Mouse (Mus musculus): ENCODE results near the gene Paxbp1.

Paxbp1 gene

DNA sequence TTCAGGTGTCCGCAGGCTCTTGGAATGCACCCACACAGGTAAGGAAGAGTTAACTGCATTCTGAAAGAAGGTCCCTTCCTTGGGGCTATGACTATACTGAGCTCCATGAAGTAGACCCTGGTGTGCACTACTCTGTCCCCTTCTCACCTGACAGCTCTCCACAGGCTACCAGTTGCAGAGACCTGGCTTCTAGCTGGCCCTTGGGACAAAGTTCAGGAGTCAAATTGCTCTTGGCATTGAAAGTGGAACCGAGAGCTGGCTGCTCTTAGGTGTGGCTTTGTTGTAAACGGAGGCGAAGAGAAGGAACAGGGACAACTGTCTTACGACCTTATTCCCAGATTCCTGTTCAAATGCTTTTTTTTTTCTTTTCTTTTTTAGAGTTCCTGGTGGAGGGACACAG lies 10.8 kb upstream of the Paxbp1 start:
- DNase-seq (ENCODE audit: low read depth), result no peak

DNA sequence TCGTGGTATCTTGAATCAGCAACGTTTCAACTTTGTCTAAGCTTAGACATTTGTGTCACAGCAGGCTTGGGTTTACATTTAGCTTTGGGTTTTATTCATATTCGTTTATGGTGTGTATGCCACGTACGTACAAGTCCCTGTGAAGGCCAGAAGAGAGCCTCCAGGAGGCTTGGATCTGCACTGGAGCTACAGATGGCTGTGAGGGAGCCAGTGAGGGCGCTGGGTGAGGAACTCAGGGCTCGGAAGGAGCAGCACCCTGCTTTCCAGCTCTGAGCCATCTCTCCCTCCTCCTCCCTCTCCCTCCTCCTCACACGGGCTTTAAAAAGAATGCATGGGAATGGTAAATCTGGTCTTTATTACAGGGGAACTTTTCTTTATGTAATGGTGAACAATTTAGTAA lies 9.3 kb upstream of the Paxbp1 start:
- DNase-seq (ENCODE audit: low read depth), result no peak

DNA sequence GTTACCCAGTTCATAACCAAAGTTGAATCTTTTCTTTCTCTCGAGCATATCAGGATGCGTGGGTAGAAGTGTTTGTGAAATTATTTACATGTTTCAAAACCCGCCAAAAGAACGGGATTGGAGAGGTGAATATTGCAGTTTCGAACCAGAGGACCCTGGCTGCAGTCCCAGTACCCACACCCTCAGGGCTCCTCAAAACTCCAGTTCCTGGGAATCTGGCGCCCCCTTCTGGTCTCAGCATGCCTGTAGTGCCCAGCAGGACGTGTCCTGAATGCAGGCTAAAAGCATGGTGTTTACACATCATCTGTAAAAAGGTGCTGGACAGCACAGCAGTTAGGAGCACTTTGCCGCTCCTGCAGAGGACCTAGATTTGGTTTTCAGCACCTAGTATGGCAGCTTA lies 1.2 kb upstream of the Paxbp1 start:
- peak; percentile 82 for DNase-seq (ENCODE audit: low read depth)

DNA sequence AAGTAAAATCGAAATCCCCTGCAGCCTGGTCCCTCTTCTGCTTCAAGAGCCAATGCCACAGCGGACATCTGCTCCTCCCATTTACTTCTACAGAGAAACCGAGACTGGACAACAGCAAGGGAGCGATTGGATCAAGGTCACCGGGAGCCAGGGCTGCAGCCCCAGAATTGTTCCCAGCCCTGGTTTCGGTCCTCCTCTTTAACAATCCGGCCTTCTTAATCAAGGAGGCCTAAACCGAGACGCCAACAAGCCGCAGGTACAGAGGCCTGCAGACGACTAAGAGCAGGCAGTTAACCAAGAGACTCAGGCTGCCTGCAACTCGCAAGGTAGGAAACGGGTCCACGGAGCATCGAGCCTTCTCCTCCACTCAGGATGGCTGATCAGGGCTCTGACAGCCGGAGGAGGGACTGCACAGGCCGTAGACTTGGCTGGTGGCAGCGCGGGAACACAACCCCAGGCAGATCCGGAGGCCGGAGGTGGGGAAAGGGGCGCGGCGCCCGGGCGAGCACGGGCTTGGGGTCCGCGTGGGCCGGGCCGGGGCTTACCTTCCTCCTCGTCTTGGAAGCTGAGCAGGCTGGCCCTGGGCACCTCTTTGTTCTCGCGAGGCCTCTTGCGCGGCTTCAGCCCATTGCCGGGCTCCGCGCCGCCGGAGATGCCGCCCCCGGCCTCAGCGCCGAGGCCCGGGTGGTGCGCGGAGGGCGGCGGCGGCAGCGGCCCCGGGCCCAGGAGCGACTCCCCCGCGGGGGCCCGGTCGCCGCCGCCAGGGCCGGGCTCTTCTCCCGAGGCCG lies 688 bp downstream of the Paxbp1 start:
- DNase-seq (ENCODE audit: low read depth), result peak; percentile 81

DNA sequence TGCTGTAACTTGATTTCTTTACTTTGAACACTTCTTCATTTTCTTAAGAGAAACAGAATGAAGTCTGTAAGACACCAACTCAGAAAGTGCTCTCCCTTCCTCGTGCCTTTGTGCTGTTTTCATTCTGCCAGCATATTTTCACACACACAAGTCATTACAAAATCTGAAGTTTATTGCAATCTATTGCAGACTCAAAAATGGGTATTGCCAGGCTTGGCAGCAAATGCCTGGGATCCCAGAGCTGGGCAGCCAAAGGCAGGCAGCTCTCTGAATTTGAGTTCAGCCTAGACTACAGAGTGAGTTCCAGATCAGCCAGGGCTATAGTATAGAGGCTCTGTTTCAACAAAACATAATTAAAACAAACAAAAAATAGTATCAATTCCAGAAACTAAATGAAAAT lies 1.7 kb downstream of the Paxbp1 start:
- DNase-seq (ENCODE audit: low read depth), result no peak

DNA sequence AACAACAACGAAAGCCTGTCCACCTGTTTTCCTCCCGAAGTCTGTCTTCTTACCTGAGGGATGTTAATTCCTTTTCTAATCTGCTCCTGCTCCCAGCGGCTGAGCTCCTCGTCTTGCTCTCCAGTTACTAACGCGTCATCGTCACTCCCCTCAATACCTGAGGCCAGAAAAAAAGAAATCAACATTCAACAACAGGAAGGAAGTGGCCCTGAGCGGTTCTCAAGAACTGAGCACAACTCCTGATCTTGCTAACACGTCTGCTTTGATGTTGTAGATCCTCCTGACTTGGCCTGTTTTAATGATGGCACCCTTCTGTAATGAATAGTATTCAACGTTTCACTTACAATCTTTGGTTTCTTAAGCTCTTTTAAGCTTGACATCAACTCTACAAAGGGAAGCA lies 8.5 kb downstream of the Paxbp1 start:
- peak; percentile 51 for DNase-seq (ENCODE audit: low read depth)

DNA sequence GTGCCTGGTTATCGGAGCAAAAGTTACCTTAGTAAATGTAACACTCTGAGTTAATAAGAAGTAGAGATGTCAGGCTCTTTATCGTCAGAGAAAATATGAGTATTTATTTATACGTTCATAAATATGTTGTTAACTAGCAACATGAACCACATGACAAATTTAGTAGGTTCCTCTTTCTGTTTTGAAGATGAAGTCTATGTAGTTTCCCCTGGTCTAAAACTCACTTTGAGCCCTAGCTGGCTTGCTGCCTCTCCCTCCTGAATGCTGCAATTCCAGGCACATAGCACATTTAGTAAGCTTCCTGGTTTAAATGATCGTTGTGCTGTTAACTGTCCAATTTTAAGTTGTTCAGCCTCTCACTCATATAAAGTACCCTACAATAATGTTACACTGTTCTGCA lies 13.6 kb downstream of the Paxbp1 start:
- no peak for DNase-seq (ENCODE audit: low read depth)

DNA sequence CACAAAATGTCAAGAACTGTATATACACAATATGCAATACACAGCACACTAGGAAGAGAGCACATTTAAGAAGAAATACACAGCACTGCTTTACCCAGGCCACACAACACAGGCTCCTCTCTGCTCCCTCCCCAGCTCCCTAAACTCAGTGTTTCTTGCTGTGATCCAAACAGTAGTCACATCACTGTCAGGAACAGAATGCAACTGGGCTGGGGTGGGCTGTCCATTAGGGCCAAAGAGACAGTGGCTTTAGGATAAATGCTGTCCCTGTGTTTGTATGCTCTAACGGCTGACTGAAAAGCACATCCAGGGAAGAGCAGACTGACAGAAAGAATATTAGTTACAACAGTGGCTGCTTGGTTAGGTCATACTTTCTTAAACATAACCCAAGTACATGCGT lies 14.4 kb downstream of the Paxbp1 start:
- no peak for DNase-seq (ENCODE audit: low read depth)

DNA sequence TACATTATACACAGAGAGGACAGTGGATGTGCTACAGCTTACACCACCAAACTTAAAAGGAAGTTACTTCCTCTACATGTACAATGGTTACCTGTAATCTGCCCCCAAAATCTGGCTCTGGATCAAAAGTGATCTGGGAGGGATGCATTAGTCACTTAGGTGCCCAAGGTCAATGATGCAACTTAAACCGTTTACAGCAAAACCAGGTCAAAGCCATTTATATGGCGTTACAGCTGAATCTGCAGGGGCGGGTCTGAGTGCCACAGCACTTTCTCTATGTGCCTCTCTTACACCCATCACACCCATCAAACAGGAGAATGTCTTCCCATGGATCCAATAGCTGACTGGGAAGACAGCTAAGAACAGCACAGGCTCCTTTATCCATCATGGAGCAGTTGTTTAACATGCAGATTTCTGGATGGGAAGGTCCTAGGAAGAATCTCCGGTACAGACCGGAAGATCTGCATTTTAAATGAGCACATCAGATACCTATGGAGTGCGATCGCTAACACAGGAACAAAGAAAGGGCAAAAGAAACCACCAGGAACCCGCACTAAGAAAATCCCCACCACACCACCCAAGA lies 15.1 kb downstream of the Paxbp1 start:
- DNase-seq (ENCODE audit: low read depth), result no peak

DNA sequence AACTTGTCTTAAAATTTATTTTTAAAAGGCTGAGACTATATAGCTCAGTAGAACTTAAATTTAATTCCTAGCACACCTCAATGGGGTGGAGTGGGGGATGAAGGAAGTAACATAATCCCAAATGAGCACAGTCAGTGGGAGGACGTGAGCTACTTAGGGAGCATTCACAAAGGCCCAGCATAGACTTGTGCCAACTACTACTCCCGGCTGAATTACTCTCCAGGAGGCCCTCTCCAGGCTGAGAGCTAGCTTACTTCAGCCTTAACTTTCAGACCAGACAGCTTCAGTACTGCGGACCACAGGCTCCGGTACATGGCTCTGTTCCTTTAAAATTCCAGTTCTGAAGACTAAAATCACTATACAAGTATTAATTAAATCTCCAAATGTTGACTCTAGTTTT lies 18.1 kb downstream of the Paxbp1 start:
- no peak for DNase-seq (ENCODE audit: low read depth)

DNA sequence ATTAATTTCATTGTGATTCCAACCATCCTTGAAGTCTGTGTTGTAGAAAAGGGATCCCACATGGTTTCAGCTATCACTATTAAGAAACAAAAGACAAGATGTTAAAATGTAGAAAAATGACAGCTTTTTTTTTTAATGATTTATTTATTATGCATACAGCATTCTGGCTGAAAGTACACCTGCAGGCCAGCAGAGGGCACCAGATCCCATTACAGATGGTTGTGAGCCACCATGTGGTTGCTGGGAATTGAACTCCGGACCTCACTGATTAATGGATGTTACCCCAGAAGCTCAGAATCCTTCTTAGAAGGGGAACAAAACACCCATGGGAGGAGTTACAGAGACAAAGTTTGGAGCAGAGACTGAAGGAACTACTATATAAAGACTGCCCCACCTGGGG lies 21.0 kb downstream of the Paxbp1 start:
- peak; percentile 60 for DNase-seq (ENCODE audit: low read depth)

DNA sequence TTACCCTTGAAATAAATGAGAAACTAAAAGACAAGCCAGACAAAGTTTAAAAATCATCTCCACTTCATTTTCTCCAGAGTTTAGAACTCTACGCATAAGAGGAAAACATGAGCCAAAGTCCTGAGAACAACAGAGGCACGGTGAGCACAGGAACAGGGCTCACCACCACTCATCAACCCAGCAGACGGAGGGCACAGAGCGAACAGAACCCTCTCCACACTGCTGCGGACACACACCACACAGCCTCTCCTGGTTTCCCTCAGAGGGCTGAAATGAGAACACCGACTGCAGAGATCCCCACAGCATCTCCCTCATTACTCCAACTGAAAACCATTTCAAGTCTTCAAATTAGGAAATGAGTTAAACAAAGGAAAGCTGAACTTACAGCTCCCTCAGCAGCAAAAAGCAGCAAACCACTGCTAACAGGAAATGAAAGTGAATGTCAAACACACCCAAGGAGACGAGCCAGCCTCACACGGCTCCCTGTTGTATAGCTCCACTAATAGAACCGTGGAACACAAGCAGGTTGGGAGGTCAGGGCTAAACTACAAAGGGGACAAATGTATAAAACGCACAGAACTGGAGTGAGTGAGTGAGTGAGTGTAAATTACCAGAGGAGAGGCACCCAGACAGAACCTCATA lies 23.4 kb downstream of the Paxbp1 start:
- no peak for DNase-seq (ENCODE audit: low read depth)

DNA sequence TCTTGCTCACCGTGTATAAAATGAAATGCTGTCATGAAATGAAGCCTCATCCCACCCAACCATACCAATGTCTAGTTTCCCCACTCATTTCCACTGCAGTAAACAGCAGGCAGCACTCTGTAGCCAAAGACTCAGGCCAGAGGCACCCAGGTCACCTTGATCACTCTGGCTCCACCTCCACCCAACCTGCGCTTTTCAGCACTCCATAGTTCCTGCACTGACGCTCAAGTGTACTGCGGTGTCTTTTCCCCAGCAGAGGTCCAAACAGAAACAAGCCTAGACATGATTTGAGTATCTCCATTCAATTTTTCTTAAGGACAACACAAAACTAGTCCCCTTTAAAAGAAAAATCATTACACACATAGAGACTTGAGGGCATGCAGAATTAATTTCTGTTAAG lies 24.9 kb downstream of the Paxbp1 start:
- no peak for DNase-seq (ENCODE audit: low read depth)

DNA sequence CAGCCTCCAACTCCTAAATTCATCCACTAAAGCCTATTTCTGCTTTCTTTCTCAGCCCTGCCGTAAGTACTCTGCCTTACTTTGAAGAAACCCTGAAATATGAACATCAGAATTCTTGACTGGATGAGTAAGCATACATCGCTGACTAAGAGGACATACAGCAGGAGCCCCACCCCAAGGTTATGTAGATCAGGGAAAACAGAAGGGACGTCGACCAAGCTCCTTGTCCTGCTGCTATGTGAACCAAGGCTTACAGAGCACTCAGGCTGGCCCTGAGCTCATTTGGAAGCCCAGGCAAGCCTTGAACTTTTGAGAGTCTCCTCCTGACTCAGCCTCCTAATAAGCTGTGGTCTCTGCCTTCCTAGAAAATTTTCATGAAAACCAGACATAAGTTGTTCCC lies 28.6 kb downstream of the Paxbp1 start:
- DNase-seq (ENCODE audit: low read depth), result no peak

DNA sequence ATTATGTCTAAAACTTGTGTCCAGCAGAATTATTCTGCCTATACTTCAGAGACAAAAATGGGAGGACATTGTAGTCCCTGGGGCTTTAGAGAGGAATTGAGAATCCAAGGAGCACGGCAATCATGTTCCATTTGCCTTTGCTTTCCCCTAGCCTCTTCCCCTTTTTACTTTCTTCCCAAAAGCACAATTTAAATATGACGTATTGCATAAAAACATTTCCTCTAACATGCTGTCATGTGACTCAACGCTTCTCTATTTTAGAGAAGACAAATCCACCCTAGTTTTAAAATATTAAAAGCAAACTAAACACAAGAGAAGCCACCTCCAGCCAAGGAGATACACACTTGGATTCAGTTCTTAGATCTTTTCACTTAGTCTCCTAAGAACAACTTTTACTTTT lies 32.5 kb downstream of the Paxbp1 start:
- DNase-seq (ENCODE audit: low read depth), result no peak

DNA sequence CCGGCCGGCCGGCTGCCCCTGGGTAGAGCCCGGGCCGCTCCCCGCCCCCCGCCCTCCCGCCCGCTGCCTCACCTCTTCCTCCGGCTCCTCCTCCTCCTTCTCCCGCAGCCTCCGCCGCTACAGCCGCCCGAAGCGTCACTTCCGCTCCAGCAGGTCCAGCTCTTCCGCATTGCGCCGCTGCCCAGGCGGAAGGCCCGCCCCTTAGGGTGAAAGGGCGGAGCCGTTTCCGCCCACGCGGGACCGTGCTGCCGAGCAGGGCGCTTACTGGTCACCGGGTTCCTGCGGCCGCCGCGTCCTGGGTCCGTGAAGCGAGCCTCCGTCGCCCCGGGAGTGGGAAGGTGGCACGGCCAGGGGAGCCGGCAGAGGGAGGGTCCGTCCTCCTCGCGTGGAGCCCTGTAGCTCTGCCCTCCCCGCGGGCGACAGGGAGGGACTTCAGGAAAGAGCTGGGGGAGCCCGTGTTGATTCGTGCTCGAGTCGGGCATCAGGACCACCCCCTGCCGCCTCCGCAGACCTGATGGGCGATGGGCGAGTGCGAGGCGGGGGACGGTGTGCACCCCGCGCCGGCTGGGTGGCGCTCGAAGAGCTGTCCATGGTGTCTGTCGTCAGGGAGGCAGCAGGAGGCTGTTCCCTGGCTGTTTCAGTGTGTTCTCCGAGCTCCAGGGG lies 33.2 kb downstream of the Paxbp1 start, which contains the start of gene Synj1:
Gene Synj1 (minus strand): TSS at position 288 of the 663 bp plus-strand sequence.
- peak; percentile 93 for DNase-seq (ENCODE audit: low read depth)

DNA sequence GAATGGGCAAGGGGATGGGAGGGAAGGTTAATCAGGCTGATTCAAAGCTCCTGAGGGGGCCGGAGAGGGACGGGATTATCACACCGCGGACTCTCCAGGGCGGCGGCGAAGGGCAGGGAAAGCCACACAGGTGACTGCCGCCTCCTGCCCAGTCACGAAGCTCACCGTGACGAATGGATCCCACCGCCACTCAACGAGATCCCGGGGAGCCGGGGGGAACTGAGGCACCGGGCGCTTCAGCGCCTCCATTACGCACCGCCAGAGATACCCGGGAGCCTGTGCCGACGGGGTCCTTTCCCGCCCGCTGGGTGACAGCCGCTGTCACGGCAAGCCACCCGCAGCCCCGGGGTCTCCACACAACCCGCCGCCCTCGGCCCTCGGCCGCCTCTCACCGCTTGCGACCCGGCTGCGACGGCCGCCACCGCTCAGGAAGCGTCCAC lies 33.7 kb downstream of the Paxbp1 start:
- no peak for DNase-seq (ENCODE audit: low read depth)

DNA sequence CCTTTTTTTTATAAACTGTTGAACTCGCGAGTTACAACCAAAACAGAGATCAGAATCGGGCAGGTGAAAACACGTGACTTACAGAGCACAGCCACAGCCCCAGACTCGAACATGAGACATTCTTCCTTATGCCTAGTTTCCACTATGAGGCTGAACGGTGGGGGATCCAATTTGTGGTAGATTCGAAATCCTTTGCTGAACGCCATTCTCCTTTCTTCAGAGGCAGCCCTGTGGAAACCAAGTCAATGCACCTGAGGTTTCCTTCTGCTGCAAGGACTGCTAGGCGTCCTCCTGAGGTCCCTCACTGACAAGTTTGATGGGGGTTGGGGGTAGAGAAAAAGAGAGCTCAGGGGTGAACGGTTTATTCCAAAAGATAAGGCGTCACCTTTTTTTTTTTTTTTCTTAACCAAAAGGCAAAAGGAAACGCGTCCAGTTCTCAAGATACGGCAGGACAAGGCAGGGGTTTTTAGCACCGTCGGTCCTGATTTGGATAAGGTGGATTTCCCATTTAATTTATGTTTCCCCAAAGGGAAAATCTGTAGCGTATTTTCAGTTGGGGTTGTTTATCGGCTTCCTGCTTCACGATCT lies 34.3 kb downstream of the Paxbp1 start:
- peak; percentile 67 for DNase-seq (ENCODE audit: low read depth)

DNA sequence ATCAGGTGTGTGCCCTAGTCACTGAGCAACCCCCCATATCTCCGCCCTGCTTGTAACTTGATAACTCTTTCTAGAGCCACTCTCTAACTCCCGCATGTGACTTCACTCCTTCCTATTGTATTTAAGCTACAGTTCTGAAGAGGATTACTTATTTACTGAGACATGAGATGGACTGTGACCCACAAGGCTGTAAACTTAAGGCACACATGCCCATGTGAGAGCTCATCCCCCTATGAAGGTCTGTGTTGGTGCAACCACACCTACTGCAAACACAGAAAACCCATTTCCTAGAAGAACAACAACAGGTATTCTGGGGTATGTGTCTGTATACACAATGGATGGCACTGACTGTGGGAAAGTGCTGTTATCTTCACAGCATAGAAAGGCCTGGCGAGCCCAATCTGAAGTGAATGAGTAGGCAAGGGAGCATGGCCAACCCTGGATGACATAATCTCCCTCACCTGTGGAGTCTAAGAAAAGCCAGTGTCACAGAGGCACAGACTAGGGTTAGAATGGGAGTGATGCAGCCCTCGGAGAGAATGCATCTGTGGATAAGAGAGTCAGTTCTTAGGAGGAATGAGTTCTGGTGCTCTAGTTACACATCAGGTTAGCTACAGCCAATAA lies 39.3 kb downstream of the Paxbp1 start:
- DNase-seq (ENCODE audit: low read depth), result no peak

DNA sequence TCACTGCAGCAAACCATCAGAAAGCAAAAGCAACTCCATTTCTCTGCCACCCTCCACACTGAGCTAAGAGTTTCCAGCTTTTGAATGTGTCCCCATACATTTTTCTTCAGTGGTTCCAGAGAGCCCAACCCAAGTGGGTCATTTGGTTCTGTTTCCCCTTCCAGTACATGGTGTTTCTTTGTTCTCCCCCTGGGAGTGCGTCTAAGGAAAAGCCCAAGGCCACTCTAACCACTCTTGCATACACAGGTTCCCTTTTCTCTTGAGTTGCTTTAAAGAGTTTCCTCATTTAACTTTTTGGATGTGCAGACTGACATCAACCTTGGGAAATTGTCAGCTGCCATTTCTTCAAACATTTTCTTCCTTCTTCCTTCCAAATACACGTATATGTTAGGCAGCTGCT lies 43.2 kb downstream of the Paxbp1 start:
- no peak for DNase-seq (ENCODE audit: low read depth)

DNA sequence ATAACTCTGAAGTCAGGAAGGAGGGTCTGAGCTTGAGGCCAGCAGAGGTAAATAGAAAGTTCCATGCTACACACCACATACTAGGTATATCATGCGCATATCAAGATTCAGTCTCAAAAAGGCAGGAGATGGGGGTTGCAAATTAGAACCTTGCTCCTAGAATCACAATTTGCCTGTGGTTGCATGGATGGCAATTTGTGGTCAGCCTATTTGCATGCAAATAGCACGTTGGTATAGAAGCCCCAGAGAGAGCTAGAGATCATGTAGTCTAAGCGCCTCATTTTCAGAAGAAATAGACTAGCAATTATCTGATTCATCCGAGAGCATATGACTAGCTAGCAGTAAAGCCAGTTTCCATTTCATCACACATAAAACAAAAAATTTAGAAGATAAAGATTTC lies 44.5 kb downstream of the Paxbp1 start:
- DNase-seq (ENCODE audit: low read depth), result no peak

DNA sequence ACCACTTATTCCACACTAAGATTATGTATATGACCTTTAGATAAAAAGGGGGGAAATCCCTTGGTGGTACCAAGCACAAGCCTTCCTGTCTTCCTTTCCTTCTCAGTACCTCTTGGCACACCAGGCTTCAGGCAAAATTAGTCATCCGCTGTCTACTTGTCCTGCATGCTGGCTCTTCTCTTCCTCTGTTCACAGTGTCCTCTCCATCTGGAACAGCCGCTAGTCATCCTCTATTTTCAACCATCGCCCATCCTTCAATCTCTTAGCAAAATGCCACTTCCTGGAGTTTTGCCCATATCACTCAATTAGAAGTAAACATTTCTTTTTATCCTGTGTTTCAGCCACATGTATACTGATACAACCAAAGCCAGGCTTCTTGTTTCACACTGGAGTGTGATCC lies 46.5 kb downstream of the Paxbp1 start:
- peak; percentile 21 for DNase-seq (ENCODE audit: low read depth)

Data from induced T-regulatory cell, adult 2 months (primary cell).